Mouse (Mus musculus) v-Abl transformed pro-B cells (cell line): ENCODE results near the gene H2-Q4.
"Not testable (repeated sequence)": the region's sequence is repeated elsewhere in the genome, so short reads cannot be mapped to it uniquely, and the experiment has no call there.

Source experiments
- in situ Hi-C, 2 experiments: fragments of 400-800 bp; cut with MboI; formaldehyde crosslinking; loops; one replicate each; pipeline ENCODE4 v1.15.1; 2025; ENCODE audit not compliant: unreplicated experiment in 2 of 2

The H2-Q4 gene

DNA sequence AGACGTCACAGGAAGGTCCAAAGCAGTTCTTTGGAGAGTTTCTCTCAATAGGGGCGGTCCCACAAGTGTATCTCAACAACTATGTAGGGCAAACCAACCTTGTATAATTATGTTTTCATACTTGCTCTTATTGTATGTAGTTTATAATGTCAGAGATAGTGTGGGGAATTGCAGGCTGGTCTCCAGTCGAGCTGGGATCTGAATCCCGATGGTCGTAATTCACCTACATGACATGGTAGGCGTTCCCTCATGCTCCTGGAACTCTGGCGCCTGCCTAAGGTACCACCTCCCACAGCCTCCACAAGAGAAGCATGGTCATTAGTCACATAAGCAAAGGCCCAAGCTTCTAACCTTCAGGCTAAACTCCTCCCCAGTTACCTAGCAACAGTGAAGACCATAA is 39.4 kb downstream of the H2-Q4 start:
- in situ Hi-C loops: no loop called here

DNA sequence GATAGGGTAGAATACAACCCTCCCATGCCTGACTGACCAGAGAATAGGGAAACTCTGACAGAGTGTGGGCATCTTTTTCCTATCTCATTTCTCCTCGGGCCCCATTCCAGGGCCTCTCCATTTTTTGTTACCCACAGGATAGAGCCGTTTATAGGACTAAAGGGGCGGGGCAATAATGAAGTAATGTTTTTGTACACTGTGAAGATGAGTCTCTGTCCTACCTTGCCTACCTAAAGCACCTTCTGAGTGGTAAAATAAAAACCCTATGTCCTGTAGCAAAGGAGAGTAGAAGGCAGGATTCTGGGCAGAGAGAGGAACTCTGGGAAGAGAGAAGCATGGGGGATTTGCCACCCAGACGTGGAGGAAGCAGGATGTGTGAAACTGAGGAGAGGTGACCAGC is 40.1 kb downstream of the H2-Q4 start:
- in situ Hi-C loops: not testable (repeated sequence)

DNA sequence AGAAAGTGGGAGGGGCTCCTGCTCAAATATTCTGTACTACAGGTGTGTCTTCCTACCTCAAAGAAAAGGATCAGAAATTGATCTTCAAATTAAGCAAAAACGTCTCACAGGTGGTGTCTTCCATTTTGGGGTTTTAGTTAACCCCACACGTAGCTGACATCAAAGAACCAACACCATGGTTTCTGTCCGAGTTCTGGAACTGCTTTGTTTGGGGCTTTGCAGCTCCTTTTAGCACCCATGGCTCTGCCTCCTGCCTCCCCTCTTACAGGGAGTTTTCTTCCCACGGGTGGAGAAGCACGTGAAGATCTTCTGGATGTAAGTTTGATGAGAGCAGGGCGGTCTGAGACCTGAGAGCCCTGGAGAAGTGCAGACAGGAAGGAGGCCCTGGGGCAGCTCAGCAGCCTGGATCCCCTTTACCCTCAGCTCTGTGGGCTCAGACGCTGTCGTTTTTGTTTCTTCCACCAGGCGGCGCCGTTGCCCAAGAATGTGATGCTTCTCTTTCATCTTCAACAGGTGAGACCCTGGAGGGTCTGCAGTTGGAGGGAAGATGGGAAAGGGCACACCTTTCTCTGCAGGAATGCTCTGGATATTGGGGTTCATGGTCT is 40.9 kb downstream of the H2-Q4 start:
- in situ Hi-C loops: not testable (repeated sequence)

- in situ Hi-C loops: not testable (repeated sequence)
Observed at GRCm38 (mm10) chr17:35421331-35421730, 41.9 kb downstream of the H2-Q4 start.

- in situ Hi-C loops: not testable (repeated sequence)
Observed at GRCm38 (mm10) chr17:35422360-35422759, 42.9 kb downstream of the H2-Q4 start.

DNA sequence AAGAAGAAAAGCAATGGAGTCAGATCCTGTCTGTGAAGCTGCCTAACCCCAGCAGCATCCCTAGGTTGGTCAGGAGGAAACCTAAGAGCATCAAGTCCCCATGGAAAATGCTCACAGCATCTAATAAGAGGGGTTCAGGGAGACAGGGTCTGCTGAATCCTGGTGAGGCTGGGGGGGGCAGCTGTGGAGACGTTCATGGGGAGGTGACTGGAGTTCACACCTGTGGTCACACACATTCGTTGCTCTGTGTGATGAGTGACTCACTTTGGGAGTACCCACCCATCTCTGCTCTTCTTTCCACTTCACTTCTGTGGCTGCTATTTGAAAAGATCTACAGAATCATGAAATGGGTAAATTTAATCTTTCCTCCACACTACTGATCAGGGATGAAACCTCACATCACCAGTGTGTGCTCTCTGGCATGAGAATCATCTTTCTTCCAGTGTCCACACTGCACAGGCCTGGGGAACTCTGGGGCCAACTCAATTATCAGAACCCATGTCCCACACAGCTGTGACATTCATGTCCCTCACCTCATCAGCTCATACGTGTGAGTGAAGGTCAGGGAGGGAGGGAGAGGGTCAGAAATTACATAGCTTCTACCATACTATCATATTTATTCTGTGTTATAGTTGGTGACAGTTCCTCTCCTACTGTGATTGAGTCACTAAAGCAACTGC is 43.9 kb downstream of the H2-Q4 start:
- in situ Hi-C loops: not testable (repeated sequence)

- in situ Hi-C loops: not testable (repeated sequence)
Observed at GRCm38 (mm10) chr17:35424106-35424505, 44.7 kb downstream of the H2-Q4 start.

GRCm38 (mm10) chr17:35424624-35425416 is 45.4 kb downstream of the H2-Q4 start, which contains the start of gene H2-Q6:
H2-Q6 (plus strand) TSS chr17:35424850.
- in situ Hi-C loops: not testable (repeated sequence)

GRCm38 (mm10) chr17:35425474-35425873 is 46.1 kb downstream of the H2-Q4 start:
- in situ Hi-C loops: not testable (repeated sequence)

DNA sequence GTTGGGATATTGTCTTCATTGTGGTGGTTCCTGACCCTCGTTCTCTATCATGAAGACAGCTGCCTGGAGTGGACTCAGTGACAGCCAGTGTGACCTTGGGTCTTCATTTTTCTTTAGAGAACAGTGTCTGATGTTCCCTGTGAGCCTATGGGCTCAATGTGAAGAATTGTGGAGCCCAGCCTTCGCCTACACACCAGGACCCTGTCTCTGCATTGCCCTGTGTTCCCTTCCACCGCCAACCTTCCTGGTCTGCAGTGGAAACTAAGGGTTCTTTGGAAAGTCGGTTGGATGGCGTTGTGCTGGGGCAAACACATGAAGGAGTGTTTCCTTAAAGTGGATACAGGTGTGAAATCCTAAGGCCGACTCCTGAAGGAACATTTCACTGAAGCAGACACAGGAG is 49.5 kb downstream of the H2-Q4 start:
- in situ Hi-C loops: not testable (repeated sequence)

GRCm38 (mm10) chr17:35430671-35431070 is 51.3 kb downstream of the H2-Q4 start:
- in situ Hi-C loops: not testable (repeated sequence)

DNA sequence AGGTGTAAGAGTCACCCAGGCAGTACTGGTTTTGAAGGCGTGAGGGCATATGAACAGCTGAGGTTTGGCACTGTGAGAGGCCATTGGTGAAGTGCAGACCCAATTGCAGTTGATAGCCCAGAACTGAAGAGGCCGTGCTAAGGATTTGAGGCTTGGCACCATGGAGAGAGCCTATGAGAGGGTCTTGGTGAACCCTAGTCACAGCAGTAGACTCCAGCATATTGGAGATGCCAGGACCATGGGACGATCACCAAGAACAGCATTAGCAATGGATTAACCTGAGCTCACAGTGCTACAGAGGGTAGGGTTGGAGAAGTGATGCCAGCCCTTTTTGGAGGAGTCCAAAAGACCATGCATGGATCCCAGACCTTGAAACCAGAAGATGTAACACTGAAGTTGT is 52.8 kb downstream of the H2-Q4 start:
- in situ Hi-C loops: not testable (repeated sequence)

GRCm38 (mm10) chr17:35434836-35435235 is 55.4 kb downstream of the H2-Q4 start:
- in situ Hi-C loops: not testable (repeated sequence)
